Mouse (Mus musculus): ENCODE measurements around the gene Ppef1.

The Ppef1 gene

GRCm38 (mm10) chrX:160735650-160736049, at the start of gene Ppef1:
Gene Ppef1, minus strand, starts transcription at chrX:160735765.
- in situ Hi-C loops (cut with MboI, MseI): no loop called here

- in situ Hi-C loops (cut with MboI, MseI): no loop called here
Measured at GRCm38 (mm10) chrX:160782276-160782675, 46.7 kb upstream of the Ppef1 start.

GRCm38 (mm10) chrX:160773033-160773432, 37.5 kb upstream of the Ppef1 start:
- in situ Hi-C loops (cut with MboI, MseI): no loop called here

GRCm38 (mm10) chrX:160769622-160770021, 34.1 kb upstream of the Ppef1 start:
- in situ Hi-C loops (cut with MboI, MseI): loop anchor here (10.0 kb wide), 2 partner anchors 225 to 1725 kb away; partner anchors contain the start of gene Cdkl5

- in situ Hi-C loops (cut with MboI, MseI): loop anchor here (10.0 kb wide), 2 partner anchors 227 to 1723 kb away; partner anchors contain the start of gene Cdkl5
Measured at GRCm38 (mm10) chrX:160767713-160768112, 32.1 kb upstream of the Ppef1 start, which contains the start of gene Rs1. Gene Rs1, plus strand, starts transcription at chrX:160768013.

- in situ Hi-C loops (cut with MboI, MseI): loop anchor here (10.0 kb wide), 2 partner anchors 229 to 1721 kb away; partner anchors contain the start of gene Cdkl5
Measured at GRCm38 (mm10) chrX:160766233-160766616, 30.7 kb upstream of the Ppef1 start.

GRCm38 (mm10) chrX:160765389-160766232, 30.0 kb upstream of the Ppef1 start:
- in situ Hi-C loops (cut with MboI, MseI): loop anchor here (10.0 kb wide), 2 partner anchors 229 to 1721 kb away; partner anchors contain the start of gene Cdkl5

GRCm38 (mm10) chrX:160750808-160751207, 15.2 kb upstream of the Ppef1 start:
- in situ Hi-C loops (cut with MboI, MseI): loop anchor here (10.0 kb wide), 1 partner anchor 1146 kb away; no protein-coding TSS in a partner anchor

- in situ Hi-C loops (cut with MboI, MseI): no loop called here
Measured at GRCm38 (mm10) chrX:160748653-160749052, 13.1 kb upstream of the Ppef1 start.

- in situ Hi-C loops (cut with MboI, MseI): no loop called here
Measured at GRCm38 (mm10) chrX:160745399-160745798, 9.8 kb upstream of the Ppef1 start.

GRCm38 (mm10) chrX:160699171-160699570, 36.4 kb downstream of the Ppef1 start:
- in situ Hi-C loops (cut with MboI, MseI): no loop called here

GRCm38 (mm10) chrX:160691559-160691958, 44.0 kb downstream of the Ppef1 start:
- in situ Hi-C loops (cut with MboI, MseI): no loop called here

GRCm38 (mm10) chrX:160690094-160690493, 45.5 kb downstream of the Ppef1 start:
- in situ Hi-C loops (cut with MboI, MseI): no loop called here

GRCm38 (mm10) chrX:160669992-160670391, 65.6 kb downstream of the Ppef1 start:
- in situ Hi-C loops (cut with MboI, MseI): no loop called here

GRCm38 (mm10) chrX:160610882-160611644, 124.5 kb downstream of the Ppef1 start:
- in situ Hi-C loops (cut with MboI, MseI): loop anchor here (10.0 kb wide), 1 partner anchor 436 kb away; no protein-coding TSS in a partner anchor

- in situ Hi-C loops (cut with MboI, MseI): loop anchor here (10.0 kb wide), 1 partner anchor 436 kb away; no protein-coding TSS in a partner anchor
Measured at GRCm38 (mm10) chrX:160610482-160610881, 125.1 kb downstream of the Ppef1 start.

GRCm38 (mm10) chrX:160609849-160610248, 125.7 kb downstream of the Ppef1 start:
- in situ Hi-C loops (cut with MboI, MseI): loop anchor here (10.0 kb wide), 2 partner anchors 115 to 435 kb away; no protein-coding TSS in a partner anchor

- in situ Hi-C loops (cut with MboI, MseI): loop anchor here (10.0 kb wide), 1 partner anchor 109 kb away; no protein-coding TSS in a partner anchor
Measured at GRCm38 (mm10) chrX:160603981-160604541, 131.5 kb downstream of the Ppef1 start.

- in situ Hi-C loops (cut with MboI, MseI): loop anchor here (10.0 kb wide), 1 partner anchor 109 kb away; no protein-coding TSS in a partner anchor
Measured at GRCm38 (mm10) chrX:160603316-160603715, 132.2 kb downstream of the Ppef1 start.

- in situ Hi-C loops (cut with MboI, MseI): loop anchor here (10.0 kb wide), 1 partner anchor 108 kb away; no protein-coding TSS in a partner anchor
Measured at GRCm38 (mm10) chrX:160602770-160603169, 132.8 kb downstream of the Ppef1 start.

- in situ Hi-C loops (cut with MboI, MseI): loop anchor here (10.0 kb wide), 1 partner anchor 106 kb away; no protein-coding TSS in a partner anchor
Measured at GRCm38 (mm10) chrX:160601053-160601452, 134.5 kb downstream of the Ppef1 start.
